Mouse (Mus musculus) midbrain, postnatal 0 days (tissue): ENCODE measurements around the gene Camk2n2. TPM values are rescaled to one million over a fixed set of nuclear protein-coding genes. Genes with fewer than 3 reads are reported as not detected.
A peak's percentile ranks its signal among the peaks of the same experiment; 100 is the strongest.

Experiments
- ATAC-seq: fragments of 200-750 bp; cut with Nextera tagmentation; 2 replicates; pipeline ENCODE4 v1.8.0; 2017; ENCODE audit warnings: moderate number of reproducible peaks, mild to moderate bottlenecking, moderate TSS enrichment, moderate library complexity; ENCODE audit not compliant: low FRiP score
- DNase-seq: peaks from one replicate; pipeline ENCODE4 v3.0.0-alpha.2; 2015; ENCODE audit warnings: low spot score
- H3K27ac ChIP-seq: fragments of 300-500 bp; sonication (generic); 2 replicates; pipeline ENCODE4 v1.5.1; 2014; ENCODE audit warnings: low read depth, mild to moderate bottlenecking, low read length, mixed read lengths
- H3K27me3 ChIP-seq: fragments of 300-500 bp; sonication (generic); 2 replicates; pipeline ENCODE4 v1.6.1; 2014; ENCODE audit warnings: low read length, control low read depth, mixed read lengths; ENCODE audit not compliant: insufficient read depth
- H3K36me3 ChIP-seq: fragments of 300-500 bp; sonication (generic); 2 replicates; pipeline ENCODE4 v1.6.1; 2014; ENCODE audit warnings: low read length, control low read depth, mixed read lengths; ENCODE audit not compliant: insufficient read depth
- H3K4me1 ChIP-seq: fragments of 300-500 bp; sonication (generic); 2 replicates; pipeline ENCODE4 v1.6.1; 2014; ENCODE audit warnings: mild to moderate bottlenecking, control low read depth, antibody characterized with exemption, low read length, mixed read lengths; ENCODE audit not compliant: insufficient read depth
- H3K4me2 ChIP-seq: fragments of 300-500 bp; sonication (generic); 2 replicates; pipeline ENCODE4 v1.6.1; 2014; ENCODE audit warnings: low read depth, mild to moderate bottlenecking, low read length, mixed read lengths; ENCODE audit not compliant: poor library complexity, severe bottlenecking
- H3K4me3 ChIP-seq: fragments of 300-500 bp; sonication (generic); 2 replicates; pipeline ENCODE4 v1.5.1; 2014; ENCODE audit warnings: low read depth, mild to moderate bottlenecking, low read length, moderate library complexity
- H3K9ac ChIP-seq: fragments of 300-500 bp; sonication (generic); replicated peaks from 2 replicates; pipeline ENCODE4 v1.6.1; 2014; ENCODE audit warnings: mild to moderate bottlenecking, low read length, moderate library complexity, mixed read lengths; ENCODE audit not compliant: poor library complexity, severe bottlenecking
- H3K9me3 ChIP-seq: fragments of 300-500 bp; sonication (generic); 2 replicates; pipeline ENCODE4 v1.6.1; 2016; ENCODE audit warnings: low read length, control low read depth
- CTCF ChIP-seq: IDR thresholded peaks from 2 replicates; pipeline ENCODE4 v1.5.1; 2016; ENCODE audit warnings: antibody characterized with exemption, mild to moderate bottlenecking
- WGBS: fragments of 180-500 bp; shearing (Covaris S2); extraction: QIAGEN DNeasy Blood & Tissue Kit; methylation state at CpG from one replicate; pipeline ENCODE4 v1.1.7; 2014; 5-methylcytosine and 5-hydroxymethylcytosine counted together
- polyA plus RNA-seq: library from polyadenylated mRNA; unstranded; fragments of >200 nt; fragmentation: Nextera tagmentation; extraction: Ambion mirVana; gene quantifications from 2 replicates; pipeline ENCODE4 v1.2.1, GENCODE M21; 2015
- total RNA-seq: library from RNA; depleted of rRNA; stranded (reverse); fragments of >200 nt; gene quantifications from 2 replicates; pipeline ENCODE4 v1.2.3, GENCODE M21; 2014

Camk2n2 gene
- total and polyA plus RNA-seq, 2 experiments from 2014 or later, result 87.6 to 111 TPM

DNA sequence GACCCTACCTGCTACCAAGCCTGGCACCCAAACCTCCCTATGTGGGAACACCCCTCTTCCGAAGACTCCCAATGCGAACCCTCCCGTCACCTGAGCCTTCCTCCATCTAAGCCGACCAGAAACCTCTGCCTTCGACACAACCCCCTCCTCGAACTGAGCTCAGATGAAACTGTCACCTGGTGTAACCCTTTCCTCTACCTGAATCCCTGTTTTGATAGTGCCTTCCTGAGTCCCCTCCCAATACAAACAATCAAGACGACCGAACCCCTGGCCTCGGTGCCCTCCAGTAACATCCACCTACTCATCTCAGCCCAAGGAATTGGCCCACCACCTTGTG lies 720 bp downstream of the Camk2n2 start:
- Histone ChIP-seq H3K36me3 (0 out of 2 replicates have a peak, but pooled peaks cover 8% of the 10 kb centered on the region), H3K9me3 (no peaks in the 10 kb centered on the region), H3K4me2 (peak overlapping the region; percentile 90), H3K9ac (peak overlapping the region; percentile 80), H3K27me3 (no peaks in the 10 kb centered on the region), H3K4me1 (peaks cover 6% of the 10 kb centered on the region; the same call in 1 of the 2 replicates), H3K4me3 (peak overlapping the region; percentile 69), H3K27ac (peak overlapping the region; percentile 97)
- no peak for TF ChIP-seq CTCF
- 1% methylated on average over 9 of the region's 9 CpGs for WGBS
- ATAC-seq (no peak), DNase-seq (peak; percentile 32)

DNA sequence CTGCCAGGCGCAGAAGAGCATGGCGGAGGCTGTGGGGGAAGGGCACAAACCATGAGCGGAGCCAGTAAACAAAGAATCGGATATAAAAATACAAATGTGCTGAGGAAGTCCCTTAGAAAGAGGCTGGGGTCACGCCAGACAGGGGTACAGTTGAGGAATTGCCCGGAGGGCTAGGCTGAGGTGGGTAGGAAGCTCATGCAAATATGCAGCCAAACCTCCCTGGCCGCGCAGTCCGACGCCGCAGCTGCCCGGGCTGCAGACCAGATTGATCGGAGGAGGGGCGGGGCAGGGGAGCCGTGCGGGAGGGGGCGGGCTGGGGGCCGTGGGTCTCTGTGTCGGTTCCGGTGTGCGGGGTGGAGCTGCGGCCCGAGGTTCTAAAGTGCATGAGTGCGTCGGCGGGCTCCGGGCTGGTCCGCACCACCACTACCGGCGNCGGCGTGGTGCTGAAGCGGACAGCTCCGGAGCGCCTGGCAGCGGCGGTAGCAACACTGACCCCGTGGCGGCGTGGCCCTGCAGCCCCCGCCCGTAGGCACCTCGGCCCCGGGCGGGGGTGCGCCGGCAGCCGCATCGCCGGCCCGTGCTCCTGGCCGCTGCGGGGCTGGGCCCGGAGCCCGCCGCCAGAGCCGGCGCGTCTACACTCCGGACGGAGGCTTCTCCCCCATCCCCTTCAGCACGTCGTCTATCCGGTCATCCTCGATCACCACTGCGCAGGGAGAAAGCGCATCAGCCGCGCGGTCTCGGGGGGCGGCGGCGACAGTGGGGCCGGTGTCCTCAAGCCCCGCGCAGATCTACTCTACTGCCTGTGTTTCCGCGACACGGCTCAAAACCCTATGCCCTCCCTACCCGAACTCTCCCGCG lies 1.3 kb downstream of the Camk2n2 start:
- no peak for TF ChIP-seq CTCF
- no peaks in the 10 kb centered on the region for H3K27me3 ChIP-seq
- H3K4me3 ChIP-seq, result peak overlapping the region; percentile 69
- WGBS, result 1% methylated on average over 67 of the region's 83 CpGs
- peaks cover 6% of the 10 kb centered on the region; the same call in 1 of the 2 replicates for H3K4me1 ChIP-seq
- 0 out of 2 replicates have a peak, but pooled peaks cover 8% of the 10 kb centered on the region for H3K36me3 ChIP-seq
- DNase-seq (peak; percentile 40), ATAC-seq (peak; percentile 14)
- H3K9me3 ChIP-seq, result no peaks in the 10 kb centered on the region
- H3K27ac ChIP-seq, result peak overlapping the region; percentile 97
- peak overlapping the region; percentile 90 for H3K4me2 ChIP-seq
- H3K9ac ChIP-seq, result peak overlapping the region; percentile 80

DNA sequence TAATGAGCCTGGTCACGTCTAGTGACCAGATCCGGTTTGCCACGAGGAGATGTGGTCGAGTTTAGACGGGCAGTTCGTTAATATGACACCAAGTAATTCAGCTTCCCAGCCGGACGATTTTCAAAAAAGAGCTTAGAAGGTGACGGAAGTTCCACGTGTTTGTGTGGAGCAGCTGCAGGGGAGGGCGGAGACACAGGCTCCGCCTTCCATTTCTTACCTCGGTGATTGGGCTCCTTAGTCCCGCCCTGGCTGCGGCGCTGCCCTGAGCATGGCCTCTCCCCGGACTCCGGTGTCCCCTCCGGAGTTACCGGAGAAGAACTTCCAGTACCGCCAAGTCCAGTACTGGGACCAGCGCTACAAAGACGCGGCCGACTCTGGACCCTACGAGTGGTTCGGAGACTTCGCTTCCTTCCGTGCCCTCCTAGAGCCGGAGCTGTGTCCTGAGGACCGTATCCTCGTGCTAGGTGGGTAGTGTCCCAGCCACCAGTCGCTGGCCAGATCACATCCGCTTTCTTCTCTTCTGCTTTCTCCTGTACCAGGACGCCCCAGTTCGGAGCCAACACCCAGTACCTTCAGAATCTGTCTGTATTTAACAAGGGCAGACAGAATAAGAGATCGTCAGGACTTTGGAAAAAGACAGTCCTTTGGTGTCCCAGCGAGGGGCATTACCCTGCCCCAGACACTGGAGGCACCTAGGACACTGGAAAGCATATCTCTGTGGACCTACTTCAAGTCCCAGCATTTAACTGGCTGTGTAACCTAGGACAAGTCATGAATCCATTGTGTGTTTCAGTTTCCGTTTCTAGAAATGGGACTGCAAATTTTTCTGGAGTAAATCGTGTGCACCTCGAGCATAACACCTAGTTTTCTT lies 9.5 kb downstream of the Camk2n2 start, which contains the start of the genes Eef1akmt4, Gm49333 and Alg3:
Eef1akmt4 (plus strand) TSS at position 237 of the 871 bp plus-strand sequence.
Gm49333 (plus strand) TSS at position 254 of the 871 bp plus-strand sequence.
Alg3 (minus strand) TSS at position 379 of the 871 bp plus-strand sequence.
- Histone ChIP-seq H3K9me3 (no peaks in the 10 kb centered on the region), H3K4me1 (peaks cover 2% of the 10 kb centered on the region; the same call in 1 of the 2 replicates), H3K4me2 (peak within 1 kb of the TSS; percentile 88), H3K9ac (peak within 1 kb of the TSS; percentile 82), H3K27ac (peak within 1 kb of the TSS; percentile 83), H3K4me3 (peak within 1 kb of the TSS; percentile 57), H3K36me3 (peaks cover 16% of the 10 kb centered on the region; the same call in 1 of the 2 replicates), H3K27me3 (no peaks in the 10 kb centered on the region)
- peak; percentile 95 for DNase-seq
- peak; percentile 91 for ATAC-seq
- no peak for TF ChIP-seq CTCF
- whole genome bisulfite sequencing, result 2% methylated on average over 41 of the region's 41 CpGs

DNA sequence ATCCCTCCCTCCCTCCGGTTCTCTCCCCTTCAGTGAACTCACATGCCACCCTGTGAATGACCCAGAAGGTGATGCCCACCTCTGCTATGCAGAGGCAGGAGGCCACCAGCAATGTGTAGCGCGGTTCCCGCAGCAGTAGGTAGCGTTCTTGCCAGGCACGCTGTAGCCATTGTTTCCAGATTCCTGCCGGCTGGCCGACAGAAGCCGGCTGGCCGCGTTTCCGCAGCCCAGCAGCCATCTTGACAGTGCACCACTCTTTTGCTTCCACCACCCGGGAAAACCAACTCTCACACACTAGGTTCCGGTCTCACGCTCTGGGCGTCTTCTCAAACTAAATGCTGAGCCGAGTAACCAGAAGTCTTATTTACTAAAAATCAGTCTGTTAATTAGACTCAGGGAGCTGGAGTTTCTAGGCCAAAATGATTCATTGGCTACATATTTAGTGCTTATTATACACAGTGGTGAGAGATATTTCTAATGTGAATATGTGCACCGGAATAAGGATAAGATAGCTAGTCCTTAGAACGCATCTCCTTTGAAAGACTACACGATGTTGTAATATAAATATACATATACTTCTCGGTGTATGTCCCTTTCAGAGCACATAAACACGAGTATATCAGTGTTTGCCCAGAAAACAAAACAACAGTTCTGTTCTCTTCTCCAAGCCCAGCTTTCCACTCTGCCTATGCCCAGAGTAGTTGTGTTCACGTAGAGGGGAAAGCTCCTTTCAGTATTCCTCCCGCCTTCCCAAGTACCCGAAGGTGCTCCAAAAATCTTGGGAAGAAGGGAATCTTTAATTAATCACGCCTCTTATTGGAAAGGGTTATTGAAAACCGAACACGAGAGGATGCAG lies 10.4 kb downstream of the Camk2n2 start:
- TF ChIP-seq CTCF, result no peak
- DNase-seq (peak; percentile 88), ATAC-seq (peak; percentile 80)
- Histone ChIP-seq H3K9me3 (no peaks in the 10 kb centered on the region), H3K4me3 (peak overlapping the region; percentile 57), H3K4me2 (peak overlapping the region; percentile 88), H3K36me3 (peaks cover 25% of the 10 kb centered on the region), H3K9ac (peak overlapping the region; percentile 82), H3K27ac (peak overlapping the region; percentile 83), H3K27me3 (no peaks in the 10 kb centered on the region), H3K4me1 (peaks cover 2% of the 10 kb centered on the region; the same call in 1 of the 2 replicates)
- WGBS, result under 1% methylated on average over 28 of the region's 28 CpGs

DNA sequence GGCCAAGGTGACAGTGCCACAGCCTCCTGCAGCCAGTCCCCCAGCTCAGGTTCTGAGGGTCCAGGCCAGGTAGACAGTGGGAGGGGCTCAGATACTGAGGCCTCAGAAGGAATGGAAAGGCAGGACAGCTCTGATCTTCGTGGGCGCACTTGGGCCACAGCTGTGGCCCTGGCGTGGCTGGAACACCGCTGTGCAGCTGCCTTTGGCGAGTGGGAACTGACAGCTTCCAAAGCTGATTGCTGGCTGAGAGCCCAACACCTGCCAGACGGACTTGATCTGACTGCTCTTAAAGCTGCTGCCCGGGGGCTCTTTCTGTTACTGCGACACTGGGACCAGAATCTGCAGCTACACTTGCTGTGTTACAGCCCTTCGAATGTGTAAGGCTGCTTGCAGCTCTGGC lies 16.4 kb downstream of the Camk2n2 start:
- Histone ChIP-seq H3K4me1 (peaks cover under 1% of the 10 kb centered on the region; the same call in 1 of the 2 replicates), H3K4me2 (no peak overlapping the region), H3K4me3 (no peak overlapping the region), H3K9me3 (no peaks in the 10 kb centered on the region), H3K27ac (no peak overlapping the region), H3K27me3 (no peaks in the 10 kb centered on the region), H3K36me3 (peaks cover 48% of the 10 kb centered on the region), H3K9ac (no peak overlapping the region)
- ATAC-seq (no peak), DNase-seq (peak; percentile 25)
- WGBS, result 59% methylated on average over 9 of the region's 9 CpGs
- TF ChIP-seq CTCF, result no peak
